Mouse (Mus musculus) cortical plate, adult 2 months (tissue): ENCODE results near the gene Slc7a10. TPM values are rescaled to one million over a fixed set of nuclear protein-coding genes. Genes with fewer than 3 reads are reported as not detected.

Experiments
- H3K27ac ChIP-seq: fragments of 200-500 bp; 2 replicates; pipeline ENCODE4 v1.5.1; 2012; ENCODE audit warnings: low read length, control low read depth, inconsistent platforms; ENCODE audit not compliant: insufficient read depth
- H3K4me1 ChIP-seq: fragments of 200-500 bp; 2 replicates; pipeline ENCODE4 v1.6.1; 2011; ENCODE audit warnings: low read length; ENCODE audit not compliant: control insufficient read depth, insufficient read depth
- H3K4me3 ChIP-seq: fragments of 200-500 bp; 2 replicates; pipeline ENCODE4 v1.5.1; 2011; ENCODE audit warnings: mild to moderate bottlenecking, low read length, control low read depth; ENCODE audit not compliant: insufficient read depth
- CTCF ChIP-seq: fragments of 200-500 bp; IDR thresholded peaks from 2 replicates; pipeline ENCODE4 v1.5.1; 2011; ENCODE audit warnings: mild to moderate bottlenecking, control low read depth, low read length; ENCODE audit not compliant: insufficient read depth; ENCODE audit errors: extremely low read depth
- POLR2A ChIP-seq: fragments of 200-500 bp; IDR thresholded peaks from 2 replicates; pipeline ENCODE4 v1.6.1; 2011; ENCODE audit warnings: mild to moderate bottlenecking, low read length, control low read depth; ENCODE audit not compliant: insufficient read depth; ENCODE audit errors: extremely low read depth
- polyA plus RNA-seq: library from polyadenylated mRNA; depleted of rRNA; stranded (reverse); fragments of >200 nt; gene quantifications from 2 replicates; pipeline ENCODE4 v1.2.3, GENCODE M21; 2012; rRNA removed

The Slc7a10 gene
- polyA plus RNA-seq = 59.3 and 60.4 TPM in 2 replicates

GRCm38 (mm10) chr7:35185889-35186569 lies at the start of gene Slc7a10:
Gene Slc7a10, plus strand, starts transcription at chr7:35186385.
- Histone ChIP-seq H3K4me3 (no peak within 1 kb of the TSS; the same call in none of the 2 replicates), H3K27ac (no peak within 1 kb of the TSS), H3K4me1 (no peaks in the 10 kb centered on the region)
- TF ChIP-seq CTCF = no peak

- Histone ChIP-seq H3K27ac (no peak overlapping the region), H3K4me3 (no peak overlapping the region), H3K4me1 (no peaks in the 10 kb centered on the region)
- TF ChIP-seq POLR2A (no peak), CTCF (no peak)
Observed at GRCm38 (mm10) chr7:35137524-35137923, 48.7 kb upstream of the Slc7a10 start.

GRCm38 (mm10) chr7:35138481-35138880 lies 47.7 kb upstream of the Slc7a10 start:
- TF ChIP-seq CTCF = no peak
- TF ChIP-seq POLR2A = no peak
- no peak overlapping the region for H3K4me3 ChIP-seq
- no peaks in the 10 kb centered on the region for H3K4me1 ChIP-seq
- no peak overlapping the region for H3K27ac ChIP-seq

GRCm38 (mm10) chr7:35139880-35140279 lies 46.3 kb upstream of the Slc7a10 start:
- no peak overlapping the region for H3K27ac ChIP-seq
- TF ChIP-seq CTCF (no peak), POLR2A (no peak)
- H3K4me3 ChIP-seq = no peak overlapping the region
- no peaks in the 10 kb centered on the region for H3K4me1 ChIP-seq

- Histone ChIP-seq H3K4me1 (no peaks in the 10 kb centered on the region), H3K27ac (no peak overlapping the region), H3K4me3 (no peak overlapping the region)
- TF ChIP-seq POLR2A = no peak
- TF ChIP-seq CTCF = no peak
Observed at GRCm38 (mm10) chr7:35141519-35141918, 44.7 kb upstream of the Slc7a10 start.

GRCm38 (mm10) chr7:35142522-35142921 lies 43.7 kb upstream of the Slc7a10 start:
- no peak overlapping the region for H3K4me3 ChIP-seq
- no peaks in the 10 kb centered on the region for H3K4me1 ChIP-seq
- no peak overlapping the region for H3K27ac ChIP-seq
- TF ChIP-seq CTCF (no peak), POLR2A (no peak)

GRCm38 (mm10) chr7:35143864-35144618 lies 42.1 kb upstream of the Slc7a10 start:
- TF ChIP-seq POLR2A = no peak
- TF ChIP-seq CTCF = no peak
- Histone ChIP-seq H3K4me3 (no peak overlapping the region), H3K4me1 (no peaks in the 10 kb centered on the region), H3K27ac (no peak overlapping the region)

GRCm38 (mm10) chr7:35145068-35145467 lies 41.1 kb upstream of the Slc7a10 start:
- H3K4me1 ChIP-seq = no peaks in the 10 kb centered on the region
- H3K4me3 ChIP-seq = no peak overlapping the region
- no peak overlapping the region for H3K27ac ChIP-seq
- TF ChIP-seq POLR2A (no peak), CTCF (no peak)

- Histone ChIP-seq H3K4me1 (no peaks in the 10 kb centered on the region), H3K4me3 (no peak overlapping the region), H3K27ac (no peak overlapping the region)
- TF ChIP-seq POLR2A = no peak
Observed at GRCm38 (mm10) chr7:35146269-35146668, 39.9 kb upstream of the Slc7a10 start.

- Histone ChIP-seq H3K4me3 (no peak overlapping the region), H3K27ac (no peak overlapping the region), H3K4me1 (no peaks in the 10 kb centered on the region)
- TF ChIP-seq CTCF = no peak
Observed at GRCm38 (mm10) chr7:35149616-35150433, 36.4 kb upstream of the Slc7a10 start.

- H3K27ac ChIP-seq = no peak overlapping the region
- no peak for TF ChIP-seq CTCF
- TF ChIP-seq POLR2A = no peak
- no peaks in the 10 kb centered on the region for H3K4me1 ChIP-seq
- H3K4me3 ChIP-seq = no peak overlapping the region
Observed at GRCm38 (mm10) chr7:35150860-35151259, 35.3 kb upstream of the Slc7a10 start.
